Mouse (Mus musculus) liver, embryonic 12.5 days (tissue): ENCODE results near the gene Adprhl1. TPM values are rescaled to one million over a fixed set of nuclear protein-coding genes. Genes with fewer than 3 reads are reported as not detected.

ENCODE experiments used
- ATAC-seq: fragments of 200-750 bp; cut with Nextera tagmentation; 2 replicates; pipeline ENCODE4 v1.8.0; 2017; ENCODE audit warnings: moderate number of reproducible peaks, mild to moderate bottlenecking, moderate library complexity
- H3K27ac ChIP-seq: fragments of 300-500 bp; sonication (generic); 2 replicates; pipeline ENCODE4 v1.5.1; 2016; ENCODE audit warnings: mild to moderate bottlenecking
- H3K27me3 ChIP-seq: fragments of 300-500 bp; sonication (generic); replicated peaks from 2 replicates; pipeline ENCODE4 v1.6.1; 2016; ENCODE audit warnings: mild to moderate bottlenecking, moderate library complexity
- H3K36me3 ChIP-seq: fragments of 300-500 bp; sonication (generic); 2 replicates; pipeline ENCODE4 v1.6.1; 2016; ENCODE audit warnings: mild to moderate bottlenecking, moderate library complexity
- H3K4me1 ChIP-seq: fragments of 300-500 bp; sonication (generic); 2 replicates; pipeline ENCODE4 v1.6.1; 2016
- H3K4me2 ChIP-seq: fragments of 300-500 bp; sonication (generic); 2 replicates; pipeline ENCODE4 v1.6.1; 2016; ENCODE audit warnings: mild to moderate bottlenecking, moderate library complexity
- H3K4me3 ChIP-seq: fragments of 300-500 bp; sonication (generic); 2 replicates; pipeline ENCODE4 v1.5.1; 2016; ENCODE audit warnings: mild to moderate bottlenecking, moderate library complexity
- H3K9ac ChIP-seq: fragments of 300-500 bp; sonication (generic); 2 replicates; pipeline ENCODE4 v1.6.1; 2016; ENCODE audit warnings: mild to moderate bottlenecking, moderate library complexity
- H3K9me3 ChIP-seq: fragments of 300-500 bp; sonication (generic); replicated peaks from 2 replicates; pipeline ENCODE4 v1.6.1; 2016; ENCODE audit warnings: mild to moderate bottlenecking, moderate library complexity
- whole genome bisulfite sequencing: fragments of 180-500 bp; shearing (Covaris S2); methylation state at CpG from one replicate; pipeline ENCODE4 v1.1.7; 2016; ENCODE audit not compliant: insufficient replicate concordance; 5-methylcytosine and 5-hydroxymethylcytosine counted together
- polyA plus RNA-seq: library from polyadenylated mRNA; unstranded; fragments of >200 nt; fragmentation: Nextera tagmentation; extraction: Ambion mirVana; gene quantifications from 2 replicates; pipeline ENCODE4 v1.2.1, GENCODE M21; 2016

The Adprhl1 gene
- polyA plus RNA-seq, 1 experiment from 2014 or later: not detected

GRCm38 (mm10) chr8:13267566-13267965 is 13.6 kb upstream of the Adprhl1 start:
- ATAC-seq: no peak
- Histone ChIP-seq H3K4me2 (no peak overlapping the region), H3K4me1 (peaks cover 12% of the 10 kb centered on the region; the same call in 1 of the 2 replicates), H3K9ac (no peak overlapping the region), H3K27me3 (no peaks in the 10 kb centered on the region), H3K27ac (no peak overlapping the region), H3K9me3 (no peaks in the 10 kb centered on the region), H3K4me3 (no peak overlapping the region), H3K36me3 (peaks cover 45% of the 10 kb centered on the region)
- 79% methylated on average over 2 of the region's 2 CpGs for WGBS

DNA sequence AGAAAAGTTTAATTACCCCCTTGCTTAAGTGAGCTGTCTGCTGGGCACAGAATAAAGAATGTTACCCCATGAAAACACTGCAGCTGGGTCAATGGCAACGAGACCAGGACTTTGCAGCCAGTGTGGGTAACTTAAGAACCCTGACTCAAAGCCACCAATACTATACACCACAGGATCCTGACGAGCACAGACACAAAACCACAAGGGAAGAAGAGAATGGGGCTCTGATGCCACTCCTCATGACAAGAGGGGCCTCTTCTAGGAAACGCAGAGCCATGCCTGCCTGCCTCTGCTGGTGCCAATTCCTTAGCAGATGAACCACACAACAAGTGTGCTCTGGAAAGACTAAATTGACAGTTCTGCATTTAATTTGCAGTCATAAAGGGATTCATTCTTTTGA is 9.4 kb upstream of the Adprhl1 start:
- H3K4me1 ChIP-seq: peaks cover 12% of the 10 kb centered on the region; the same call in 1 of the 2 replicates
- WGBS: 22% methylated on average over 3 of the region's 3 CpGs
- H3K9ac ChIP-seq: no peak overlapping the region
- peaks cover 24% of the 10 kb centered on the region for H3K36me3 ChIP-seq
- H3K4me3 ChIP-seq: no peak overlapping the region
- no peak overlapping the region for H3K27ac ChIP-seq
- no peak for ATAC-seq
- no peaks in the 10 kb centered on the region for H3K27me3 ChIP-seq
- H3K9me3 ChIP-seq: no peaks in the 10 kb centered on the region
- H3K4me2 ChIP-seq: no peak overlapping the region

- Histone ChIP-seq H3K27me3 (no peaks in the 10 kb centered on the region), H3K4me1 (no peaks in the 10 kb centered on the region), H3K9me3 (no peaks in the 10 kb centered on the region), H3K4me3 (no peak overlapping the region), H3K4me2 (no peak overlapping the region), H3K36me3 (peaks cover 29% of the 10 kb centered on the region), H3K9ac (no peak overlapping the region), H3K27ac (no peak overlapping the region)
- WGBS: 69% methylated on average over 5 of the region's 5 CpGs
- no peak for ATAC-seq
Observed at GRCm38 (mm10) chr8:13253413-13253812, 549 bp downstream of the Adprhl1 start.

DNA sequence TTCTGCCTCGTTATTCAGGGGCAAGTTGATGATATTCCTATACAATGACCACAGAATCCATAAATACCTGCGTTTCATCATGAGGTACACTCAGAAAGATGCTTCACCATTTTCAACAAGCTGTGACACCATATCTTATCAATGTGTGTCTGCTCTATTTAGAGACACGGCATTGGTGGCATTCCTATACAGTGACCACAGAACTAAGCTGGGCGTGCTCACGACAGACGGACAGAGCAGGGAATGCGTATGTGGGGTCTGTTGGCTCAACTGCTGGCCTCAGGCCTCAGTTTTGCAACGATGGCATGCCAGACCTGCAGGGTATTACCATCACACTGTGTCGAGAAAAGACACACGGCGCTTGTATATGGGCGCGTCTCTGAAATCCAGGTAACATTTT is 1.1 kb downstream of the Adprhl1 start:
- Histone ChIP-seq H3K4me1 (no peaks in the 10 kb centered on the region), H3K27ac (no peak overlapping the region), H3K27me3 (no peaks in the 10 kb centered on the region; the same call in 1 of the 2 replicates), H3K4me2 (no peak overlapping the region), H3K9me3 (no peaks in the 10 kb centered on the region), H3K36me3 (peaks cover 24% of the 10 kb centered on the region), H3K4me3 (no peak overlapping the region), H3K9ac (no peak overlapping the region)
- ATAC-seq: no peak
- WGBS: 73% methylated on average over 13 of the region's 13 CpGs

GRCm38 (mm10) chr8:13244343-13244880 is 9.6 kb downstream of the Adprhl1 start:
- H3K36me3 ChIP-seq: no peaks in the 10 kb centered on the region
- no peak overlapping the region for H3K4me2 ChIP-seq
- H3K9ac ChIP-seq: no peak overlapping the region
- H3K4me3 ChIP-seq: no peak overlapping the region
- WGBS: 70% methylated on average over 11 of the region's 11 CpGs
- no peak overlapping the region for H3K27ac ChIP-seq
- H3K4me1 ChIP-seq: no peaks in the 10 kb centered on the region
- no peak for ATAC-seq
- H3K9me3 ChIP-seq: no peaks in the 10 kb centered on the region
- H3K27me3 ChIP-seq: peaks cover 18% of the 10 kb centered on the region; the same call in 1 of the 2 replicates

DNA sequence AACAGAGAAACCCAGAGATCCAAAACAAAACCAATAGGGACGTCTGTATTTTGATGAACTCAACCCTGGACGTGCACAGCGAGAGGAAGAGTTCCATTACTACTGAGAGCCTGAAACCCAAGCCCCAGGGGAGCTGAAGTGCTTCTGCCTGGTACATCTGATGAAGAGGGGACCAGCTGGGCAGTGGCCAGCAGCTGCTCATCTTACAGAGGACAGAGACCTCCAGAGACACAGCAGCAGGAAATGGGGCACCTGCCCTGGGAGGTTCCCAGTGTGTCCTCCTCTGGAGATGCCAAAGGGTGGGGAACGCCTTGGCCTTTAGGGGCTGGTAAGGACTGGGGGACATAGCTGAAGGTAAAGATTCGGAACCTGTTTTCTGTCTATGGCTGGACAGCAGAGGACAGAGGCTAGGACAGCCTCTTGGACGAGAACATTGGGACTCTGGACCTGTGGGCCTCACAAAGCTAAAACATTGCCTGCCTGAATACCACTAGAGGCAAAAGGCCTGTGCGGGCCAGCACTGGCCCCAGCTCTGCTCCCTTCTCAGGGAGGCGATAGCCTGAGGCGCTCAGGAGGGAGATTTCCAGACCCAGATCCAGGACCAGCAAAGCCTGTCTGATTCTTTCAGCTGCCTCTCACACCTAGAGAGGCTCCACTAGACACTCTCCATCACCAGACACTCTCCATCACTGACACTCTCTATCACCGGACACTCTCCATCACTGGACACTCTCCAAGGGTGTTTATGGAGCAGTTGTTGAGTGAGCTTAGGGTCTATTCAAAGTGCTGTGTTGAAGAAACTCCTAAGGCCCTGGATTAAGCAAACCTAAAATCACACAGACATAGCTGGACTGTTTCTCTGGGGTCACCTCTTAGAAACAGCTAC is 10.7 kb downstream of the Adprhl1 start:
- H3K9me3 ChIP-seq: no peaks in the 10 kb centered on the region
- no peak for ATAC-seq
- no peak overlapping the region for H3K9ac ChIP-seq
- H3K27me3 ChIP-seq: peaks cover 18% of the 10 kb centered on the region; the same call in 1 of the 2 replicates
- no peak overlapping the region for H3K4me2 ChIP-seq
- H3K36me3 ChIP-seq: no peaks in the 10 kb centered on the region
- no peak overlapping the region for H3K4me3 ChIP-seq
- no peak overlapping the region for H3K27ac ChIP-seq
- WGBS: 65% methylated on average over 10 of the region's 10 CpGs
- no peaks in the 10 kb centered on the region for H3K4me1 ChIP-seq

GRCm38 (mm10) chr8:13240691-13241090 is 13.3 kb downstream of the Adprhl1 start:
- H3K36me3 ChIP-seq: no peaks in the 10 kb centered on the region
- H3K27me3 ChIP-seq: peaks cover 20% of the 10 kb centered on the region; the same call in 1 of the 2 replicates
- no peak overlapping the region for H3K4me2 ChIP-seq
- no peak overlapping the region for H3K4me3 ChIP-seq
- H3K4me1 ChIP-seq: no peaks in the 10 kb centered on the region
- ATAC-seq: no peak
- H3K9ac ChIP-seq: no peak overlapping the region
- H3K9me3 ChIP-seq: no peaks in the 10 kb centered on the region
- 64% methylated on average over 7 of the region's 7 CpGs for WGBS
- no peak overlapping the region for H3K27ac ChIP-seq

DNA sequence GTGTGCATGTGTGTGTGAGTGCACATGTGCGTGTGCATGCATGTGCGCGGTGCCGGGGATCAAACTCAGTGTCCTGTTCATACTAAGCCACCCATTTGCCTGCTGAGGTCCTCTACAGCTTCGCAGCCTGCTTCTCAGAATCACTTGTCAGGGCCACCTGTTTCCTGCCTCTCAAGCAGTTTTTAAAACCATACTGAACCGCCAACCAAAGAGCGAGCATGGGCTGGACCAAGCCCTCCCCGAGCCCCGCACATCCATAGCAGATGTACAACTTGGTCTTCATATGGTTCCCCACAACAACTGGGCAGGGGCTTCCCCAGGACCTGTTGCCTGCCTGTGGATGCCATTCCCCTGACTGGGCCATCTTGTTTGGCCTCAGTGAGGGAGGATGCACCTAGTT is 13.9 kb downstream of the Adprhl1 start:
- no peak for ATAC-seq
- Histone ChIP-seq H3K36me3 (no peaks in the 10 kb centered on the region), H3K27ac (no peak overlapping the region), H3K4me2 (no peak overlapping the region), H3K9ac (no peak overlapping the region), H3K4me3 (no peak overlapping the region), H3K9me3 (no peaks in the 10 kb centered on the region), H3K27me3 (peaks cover 25% of the 10 kb centered on the region; the same call in 1 of the 2 replicates), H3K4me1 (no peaks in the 10 kb centered on the region)
- WGBS: 75% methylated on average over 9 of the region's 9 CpGs

DNA sequence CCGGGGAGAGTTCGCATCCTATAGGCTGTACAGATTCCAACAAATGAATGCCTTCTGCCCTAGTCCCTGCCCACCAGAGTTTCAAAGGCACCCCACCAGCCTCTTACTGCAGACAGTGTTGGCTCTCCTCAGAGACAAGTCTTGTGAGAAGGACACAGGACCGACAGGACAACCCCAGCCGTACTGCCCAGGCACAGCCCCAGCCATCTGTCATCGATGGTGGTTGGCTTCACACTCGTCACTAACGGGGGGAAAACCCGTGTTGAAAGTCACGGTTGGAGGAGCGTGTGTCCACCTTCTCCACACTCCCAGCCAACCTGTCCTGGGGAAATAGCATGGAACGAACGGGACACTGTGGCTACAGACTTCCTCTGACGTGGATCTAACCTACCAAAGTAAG is 19.2 kb downstream of the Adprhl1 start:
- Histone ChIP-seq H3K9ac (no peak overlapping the region), H3K27me3 (peaks cover 36% of the 10 kb centered on the region), H3K27ac (no peak overlapping the region), H3K4me2 (no peak overlapping the region), H3K4me3 (no peak overlapping the region), H3K9me3 (no peaks in the 10 kb centered on the region), H3K4me1 (no peaks in the 10 kb centered on the region), H3K36me3 (no peaks in the 10 kb centered on the region)
- 74% methylated on average over 13 of the region's 13 CpGs for WGBS
- no peak for ATAC-seq

- WGBS: 72% methylated on average over 4 of the region's 4 CpGs
- Histone ChIP-seq H3K9ac (no peak overlapping the region), H3K4me2 (no peak overlapping the region), H3K4me1 (no peaks in the 10 kb centered on the region), H3K27ac (no peak overlapping the region), H3K9me3 (no peaks in the 10 kb centered on the region), H3K36me3 (no peaks in the 10 kb centered on the region), H3K27me3 (peaks cover 45% of the 10 kb centered on the region), H3K4me3 (no peak overlapping the region)
- ATAC-seq: no peak
Observed at GRCm38 (mm10) chr8:13230471-13230870, 23.5 kb downstream of the Adprhl1 start.

- Histone ChIP-seq H3K9ac (no peak overlapping the region), H3K4me2 (no peak overlapping the region), H3K4me3 (no peak overlapping the region), H3K4me1 (no peaks in the 10 kb centered on the region), H3K36me3 (no peaks in the 10 kb centered on the region), H3K9me3 (no peaks in the 10 kb centered on the region), H3K27me3 (peaks cover 45% of the 10 kb centered on the region), H3K27ac (no peak overlapping the region)
- no peak for ATAC-seq
- 77% methylated on average over 12 of the region's 12 CpGs for WGBS
Observed at GRCm38 (mm10) chr8:13229802-13230201, 24.2 kb downstream of the Adprhl1 start.

DNA sequence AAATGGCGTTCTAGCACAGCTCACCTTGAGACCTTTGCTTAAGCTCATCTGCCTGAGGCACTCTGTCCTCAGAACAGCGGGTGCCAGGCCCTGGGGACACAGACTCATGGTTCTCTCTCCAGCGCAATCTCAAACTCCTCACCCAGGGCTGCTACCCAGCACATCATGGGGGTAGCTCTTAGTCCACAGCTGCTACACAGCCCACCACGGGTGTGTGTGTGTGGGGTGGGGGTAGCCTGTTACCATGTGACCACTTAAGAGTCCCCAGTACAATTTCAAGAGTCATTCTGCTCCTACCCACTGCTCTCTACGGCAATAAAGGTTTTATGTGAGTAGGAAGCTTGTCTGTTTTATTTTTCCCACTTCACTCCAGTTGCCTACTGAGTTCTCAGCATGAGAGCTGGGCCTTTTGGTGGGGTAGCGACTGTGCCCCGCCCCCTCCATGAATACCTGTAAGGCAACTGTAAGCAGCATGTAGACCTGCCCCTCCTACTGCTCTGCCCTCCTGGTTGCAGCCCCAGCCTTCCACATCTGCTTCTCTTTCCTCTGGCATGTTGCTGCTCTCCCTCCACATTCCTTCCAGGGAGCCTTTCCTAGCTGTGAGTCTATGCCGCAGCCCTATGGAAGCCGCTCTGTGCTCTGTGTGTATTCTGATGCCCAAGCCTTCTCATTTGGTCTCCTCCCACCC is 24.9 kb downstream of the Adprhl1 start:
- Histone ChIP-seq H3K9me3 (no peaks in the 10 kb centered on the region), H3K4me3 (no peak overlapping the region), H3K4me2 (no peak overlapping the region), H3K4me1 (no peaks in the 10 kb centered on the region), H3K36me3 (no peaks in the 10 kb centered on the region), H3K27me3 (peaks cover 45% of the 10 kb centered on the region), H3K27ac (no peak overlapping the region), H3K9ac (no peak overlapping the region)
- no peak for ATAC-seq
- WGBS: 43% methylated on average over 9 of the region's 9 CpGs
